Mouse (Mus musculus) kidney, adult 2 months (tissue): ENCODE measurements around the gene Egln3.

Experiments
- CTCF ChIP-seq: fragments of 200-500 bp; conservative IDR thresholded peaks from 2 replicates; pipeline ENCODE4 v1.5.1; 2011; ENCODE audit warnings: low read depth, mild to moderate bottlenecking, control low read depth, low read length, moderate library complexity, mixed read lengths; ENCODE audit not compliant: insufficient read depth, insufficient read length
- POLR2A ChIP-seq: fragments of 200-500 bp; IDR thresholded peaks from one replicate; pipeline ENCODE4 v1.6.1; 2011; ENCODE audit warnings: low read depth, low read length, control low read depth

- TF ChIP-seq CTCF (no peak), POLR2A (no peak)
Measured at GRCm38 (mm10) chr12:54205731-54206130, 2.1 kb upstream of the Egln3 start.
